Mouse (Mus musculus) testis, adult 2 months (tissue): ENCODE data around the gene Slc35b2. TPM values are rescaled to one million over a fixed set of nuclear protein-coding genes. Genes with fewer than 3 reads are reported as not detected.
A peak's percentile ranks its signal among the peaks of the same experiment; 100 is the strongest.

Source experiments
- H3K27ac ChIP-seq: fragments of 200-500 bp; 2 replicates; pipeline ENCODE4 v1.5.1; 2012; ENCODE audit warnings: low read depth, low read length; ENCODE audit not compliant: control insufficient read depth, insufficient read depth
- H3K27me3 ChIP-seq: fragments of 200-500 bp; 2 replicates; pipeline ENCODE4 v1.6.1; 2012; ENCODE audit warnings: mild to moderate bottlenecking, low read length, moderate library complexity; ENCODE audit not compliant: control insufficient read depth, insufficient read depth
- H3K36me3 ChIP-seq: fragments of 200-500 bp; 2 replicates; pipeline ENCODE4 v1.6.1; 2012; ENCODE audit warnings: mild to moderate bottlenecking, low read length; ENCODE audit not compliant: control insufficient read depth, insufficient read depth
- H3K4me1 ChIP-seq: fragments of 200-500 bp; 2 replicates; pipeline ENCODE4 v1.6.1; 2012; ENCODE audit warnings: low read length; ENCODE audit not compliant: control insufficient read depth, insufficient read depth
- H3K4me3 ChIP-seq: fragments of 200-500 bp; 2 replicates; pipeline ENCODE4 v1.5.1; 2012; ENCODE audit warnings: low read depth, mild to moderate bottlenecking, low read length, moderate library complexity, mixed read lengths; ENCODE audit not compliant: control insufficient read depth
- CTCF ChIP-seq: fragments of 200-500 bp; IDR thresholded peaks from 2 replicates; pipeline ENCODE4 v1.5.1; 2012; ENCODE audit warnings: low read depth, mild to moderate bottlenecking, inconsistent platforms, low read length, moderate library complexity; ENCODE audit not compliant: control insufficient read depth, insufficient read depth, insufficient replicate concordance
- POLR2A ChIP-seq: fragments of 200-500 bp; IDR thresholded peaks from 2 replicates; pipeline ENCODE4 v1.6.1; 2012; ENCODE audit warnings: low read depth, mild to moderate bottlenecking, inconsistent platforms, low read length, moderate library complexity; ENCODE audit not compliant: control insufficient read depth
- polyA plus RNA-seq: library from polyadenylated mRNA; depleted of rRNA; stranded (reverse); fragments of >200 nt; gene quantifications from 2 replicates; pipeline ENCODE4 v1.2.3, GENCODE M21; 2012

Gene Slc35b2
- polyA plus RNA-seq, 1 experiment, result 26.6 TPM

GRCm38 (mm10) chr17:45586449-45586837 lies 22.8 kb downstream of the Slc35b2 start:
- no peak overlapping the region for H3K27ac ChIP-seq

GRCm38 (mm10) chr17:45588370-45588769 lies 24.7 kb downstream of the Slc35b2 start:
- TF ChIP-seq CTCF, result no peak
- no peak for TF ChIP-seq POLR2A
- Histone ChIP-seq H3K36me3 (no peaks in the 10 kb centered on the region), H3K27me3 (no peaks in the 10 kb centered on the region), H3K4me1 (peaks cover 29% of the 10 kb centered on the region), H3K27ac (no peak overlapping the region), H3K4me3 (no peak overlapping the region)

More at GRCm38 (mm10) chr17:45586449-45586837, 22.8 kb downstream of the Slc35b2 start:
- H3K4me3 ChIP-seq, result no peak overlapping the region
- H3K36me3 ChIP-seq, result no peaks in the 10 kb centered on the region
- no peaks in the 10 kb centered on the region for H3K27me3 ChIP-seq
- peaks cover 20% of the 10 kb centered on the region for H3K4me1 ChIP-seq
- TF ChIP-seq POLR2A (no peak), CTCF (peak; percentile 57; the same call in 1 of the 2 replicates)

DNA sequence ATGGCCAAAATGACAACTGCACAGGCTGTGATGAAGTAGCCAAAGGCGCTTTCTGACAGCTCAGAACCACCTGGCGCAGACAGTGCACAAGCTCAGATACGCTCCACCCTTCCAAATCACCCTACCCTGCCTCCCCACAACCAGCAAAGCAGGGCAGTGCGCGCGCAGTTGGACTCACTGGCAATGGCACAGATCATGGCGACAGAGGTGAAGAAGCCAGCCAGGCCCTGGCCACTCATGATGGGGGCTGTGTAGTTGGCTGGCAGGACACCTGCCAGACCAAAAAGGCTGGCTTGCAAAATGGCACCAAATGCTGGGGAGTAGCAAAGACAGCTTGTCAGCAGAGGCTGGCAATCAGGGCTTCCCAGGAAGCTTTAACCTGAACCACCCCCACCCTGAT lies 25.6 kb downstream of the Slc35b2 start:
- TF ChIP-seq POLR2A (no peak), CTCF (no peak)
- Histone ChIP-seq H3K4me1 (peaks cover 29% of the 10 kb centered on the region), H3K36me3 (no peaks in the 10 kb centered on the region), H3K27me3 (no peaks in the 10 kb centered on the region), H3K4me3 (no peak overlapping the region), H3K27ac (no peak overlapping the region)

DNA sequence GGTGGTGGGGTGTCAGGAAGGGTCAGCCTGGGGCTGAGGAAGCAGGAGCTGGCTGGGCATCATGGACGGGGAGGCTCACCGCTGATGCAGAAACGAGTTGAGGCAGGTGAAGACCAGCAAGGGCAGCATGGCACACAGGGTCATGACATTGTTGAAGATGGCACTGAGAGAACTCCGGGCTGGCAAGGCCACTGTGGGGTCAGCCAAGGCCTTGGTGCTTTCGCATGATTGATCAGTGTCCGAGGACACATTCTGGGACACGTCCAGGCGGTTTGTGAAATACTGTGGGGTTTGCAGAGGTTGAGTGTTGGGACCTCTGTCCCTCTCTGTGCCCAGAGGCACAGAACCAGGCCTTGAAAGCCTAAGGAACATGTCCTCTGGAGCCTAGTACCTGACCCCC lies 26.2 kb downstream of the Slc35b2 start:
- peaks cover 23% of the 10 kb centered on the region for H3K4me1 ChIP-seq
- H3K27ac ChIP-seq, result no peak overlapping the region
- no peak for TF ChIP-seq POLR2A
- no peak for TF ChIP-seq CTCF
- H3K4me3 ChIP-seq, result no peak overlapping the region
- H3K36me3 ChIP-seq, result no peaks in the 10 kb centered on the region
- H3K27me3 ChIP-seq, result no peaks in the 10 kb centered on the region

GRCm38 (mm10) chr17:45590410-45590809 lies 26.7 kb downstream of the Slc35b2 start:
- Histone ChIP-seq H3K27me3 (no peaks in the 10 kb centered on the region), H3K36me3 (no peaks in the 10 kb centered on the region), H3K4me3 (no peak overlapping the region), H3K4me1 (peaks cover 22% of the 10 kb centered on the region), H3K27ac (no peak overlapping the region)
- no peak for TF ChIP-seq CTCF
- TF ChIP-seq POLR2A, result no peak

GRCm38 (mm10) chr17:45591701-45592605 lies 28.3 kb downstream of the Slc35b2 start:
- Histone ChIP-seq H3K27ac (peak overlapping the region; percentile 85), H3K36me3 (no peaks in the 10 kb centered on the region), H3K27me3 (no peaks in the 10 kb centered on the region), H3K4me3 (peak overlapping the region; percentile 51), H3K4me1 (peaks cover 30% of the 10 kb centered on the region)
- TF ChIP-seq POLR2A, result no peak
- TF ChIP-seq CTCF, result no peak

DNA sequence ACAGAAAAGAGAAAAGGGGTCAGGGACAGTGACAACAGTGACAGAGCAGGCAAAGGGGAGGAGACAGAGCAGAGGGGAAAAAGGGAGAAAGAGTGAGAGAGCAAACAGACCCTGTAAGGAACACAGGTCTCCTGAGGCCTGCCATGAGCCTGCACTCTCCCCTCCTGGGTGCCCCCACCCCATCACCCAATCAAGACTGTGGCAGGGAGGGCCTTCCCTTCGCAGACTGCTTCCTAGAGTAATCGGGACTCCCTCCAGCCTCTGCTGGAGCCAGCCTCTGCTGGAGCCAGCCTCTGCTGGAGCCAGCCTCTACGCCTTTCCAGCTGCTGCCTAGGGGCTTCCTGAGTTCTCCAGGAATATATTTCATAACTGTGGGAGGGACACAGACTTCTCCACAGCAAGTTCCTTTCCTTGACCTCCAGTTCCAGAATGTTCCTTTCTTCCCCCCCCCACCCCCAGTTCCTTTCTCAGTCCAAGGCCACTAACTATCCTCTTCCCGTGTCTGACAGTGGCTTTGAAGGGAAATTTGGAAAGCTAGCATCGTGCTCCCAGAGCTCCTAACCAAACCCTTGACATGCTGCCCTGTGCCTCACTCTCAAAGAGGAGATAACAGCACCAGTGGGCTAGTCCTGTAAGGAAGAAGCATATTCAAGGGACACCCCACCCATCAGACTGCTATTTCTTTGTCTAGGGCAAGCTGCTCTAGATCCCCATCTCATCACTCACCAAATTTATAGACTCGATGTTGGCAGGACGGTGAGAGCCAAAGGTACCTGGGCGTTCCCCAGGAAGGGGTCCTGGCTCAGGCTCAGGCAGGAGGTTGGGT lies 29.1 kb downstream of the Slc35b2 start:
- Histone ChIP-seq H3K4me3 (peak overlapping the region; percentile 51), H3K27ac (peak overlapping the region; percentile 85), H3K27me3 (no peaks in the 10 kb centered on the region), H3K36me3 (no peaks in the 10 kb centered on the region), H3K4me1 (peaks cover 32% of the 10 kb centered on the region)
- TF ChIP-seq CTCF, result no peak
- TF ChIP-seq POLR2A, result no peak; the same call in 1 of the 2 replicates
